Mouse (Mus musculus): ENCODE measurements around the gene Fam78a.

Gene Fam78a

GRCm38 (mm10) chr2:32068811-32069607 is 15.6 kb downstream of the Fam78a start:
- DNase-seq (ENCODE audit: low spot score in 2 of 2) = no peak

- DNase-seq (ENCODE audit: low spot score in 2 of 2) = no peak
These were observed 18.7 kb downstream of the Fam78a start for GRCm38 (mm10) chr2:32066005-32066404.

- no peak for DNase-seq (ENCODE audit: low spot score in 2 of 2)
These were observed 19.3 kb downstream of the Fam78a start for GRCm38 (mm10) chr2:32065371-32065791.

GRCm38 (mm10) chr2:32064913-32065312 is 19.7 kb downstream of the Fam78a start:
- no peak for DNase-seq (ENCODE audit: low spot score in 2 of 2)

GRCm38 (mm10) chr2:32063451-32064151 is 21.1 kb downstream of the Fam78a start:
- DNase-seq (ENCODE audit: low spot score in 2 of 2) = no peak

GRCm38 (mm10) chr2:32062626-32063410 is 21.8 kb downstream of the Fam78a start:
- no peak for DNase-seq (ENCODE audit: low spot score in 2 of 2)

GRCm38 (mm10) chr2:32061722-32062505 is 22.7 kb downstream of the Fam78a start:
- no peak for DNase-seq (ENCODE audit: low spot score in 2 of 2)

GRCm38 (mm10) chr2:32061189-32061588 is 23.5 kb downstream of the Fam78a start:
- no peak for DNase-seq (ENCODE audit: low spot score in 2 of 2)

GRCm38 (mm10) chr2:32060228-32060805 is 24.3 kb downstream of the Fam78a start:
- no peak for DNase-seq (ENCODE audit: low spot score in 2 of 2)

- no peak for DNase-seq (ENCODE audit: low spot score in 2 of 2)
These were observed 25.0 kb downstream of the Fam78a start for GRCm38 (mm10) chr2:32059613-32060012.

- no peak for DNase-seq (ENCODE audit: low spot score in 2 of 2)
These were observed 25.9 kb downstream of the Fam78a start for GRCm38 (mm10) chr2:32058716-32059115.

- DNase-seq (ENCODE audit: low spot score in 2 of 2) = no peak
These were observed 26.4 kb downstream of the Fam78a start for GRCm38 (mm10) chr2:32058241-32058640.

- DNase-seq (ENCODE audit: low spot score in 2 of 2) = no peak
These were observed 26.9 kb downstream of the Fam78a start for GRCm38 (mm10) chr2:32057794-32058193.

GRCm38 (mm10) chr2:32057360-32057759 is 27.3 kb downstream of the Fam78a start:
- no peak for DNase-seq (ENCODE audit: low spot score in 2 of 2)

GRCm38 (mm10) chr2:32056524-32056923 is 28.1 kb downstream of the Fam78a start:
- no peak for DNase-seq (ENCODE audit: low spot score in 2 of 2)

GRCm38 (mm10) chr2:32055357-32055965 is 29.2 kb downstream of the Fam78a start:
- no peak for DNase-seq (ENCODE audit: low spot score in 2 of 2)

GRCm38 (mm10) chr2:32052418-32052817 is 32.2 kb downstream of the Fam78a start:
- no peak for DNase-seq (ENCODE audit: low spot score in 2 of 2)

- DNase-seq (ENCODE audit: low spot score in 2 of 2) = no peak
These were observed 32.9 kb downstream of the Fam78a start for GRCm38 (mm10) chr2:32051791-32052190.

- DNase-seq (ENCODE audit: low spot score in 2 of 2) = no peak
These were observed 37.3 kb downstream of the Fam78a start for GRCm38 (mm10) chr2:32047323-32047722.

- no peak for DNase-seq (ENCODE audit: low spot score in 2 of 2)
These were observed 38.6 kb downstream of the Fam78a start for GRCm38 (mm10) chr2:32046009-32046408.

GRCm38 (mm10) chr2:32045375-32045774 is 39.3 kb downstream of the Fam78a start:
- no peak for DNase-seq (ENCODE audit: low spot score in 2 of 2)

Data from frontal cortex, postnatal 14 days (tissue).